Mouse (Mus musculus): ENCODE data around the gene Atp8a2. TPM values are rescaled to one million over a fixed set of nuclear protein-coding genes. Genes with fewer than 3 reads are reported as not detected.

Atp8a2 gene
- 0.25 and 0.54 TPM in 2 replicates for polyA plus RNA-seq (2015; fragmentation: Nextera tagmentation; extraction: Ambion mirVana)

DNA sequence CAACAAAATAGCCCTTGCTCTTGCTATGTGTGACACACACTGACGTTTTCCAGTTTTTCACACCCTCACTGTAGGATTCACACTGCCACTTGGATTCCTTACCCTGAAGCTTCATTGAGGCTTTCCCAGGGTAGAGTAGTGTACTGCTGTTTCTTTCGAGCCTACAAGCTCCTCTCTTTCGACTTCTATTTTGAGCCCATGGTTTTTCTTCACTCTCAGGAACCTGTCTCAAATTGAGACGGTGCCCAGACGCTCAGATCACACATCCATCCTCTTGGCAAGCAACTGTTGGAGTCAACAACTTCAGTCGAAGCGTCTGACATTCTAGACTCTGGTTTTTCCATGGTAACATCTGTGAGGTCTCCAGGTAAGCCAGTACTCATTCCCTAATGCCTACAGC is at the start of gene Atp8a2:
Atp8a2 (minus strand) TSS at position 296 of the 400 bp plus-strand sequence.
- no peak within 1 kb of the TSS for H3K4me3 ChIP-seq (ENCODE audit: low read depth, low read length)
- TF ChIP-seq CTCF (IDR thresholded peaks at IDR 0.05) (no peak), EP300 (IDR thresholded peaks at IDR 0.05) (no peak)
- no peaks in the 10 kb centered on the region for H3K36me3 ChIP-seq (ENCODE audit: insufficient read depth, low read length)
- no peak within 1 kb of the TSS for H3K27ac ChIP-seq (ENCODE audit: low read length)
- 58% methylated on average over 7 of the region's 7 CpGs for WGBS
- no peak within 1 kb of the TSS for H3K4me2 ChIP-seq (replicated peaks; ENCODE audit: low read depth, low read length)
- H3K9ac ChIP-seq (replicated peaks; ENCODE audit: low read depth) = no peak within 1 kb of the TSS
- DNase-seq (ENCODE audit: low spot score) (no peak), ATAC-seq (no peak)
- H3K4me1 ChIP-seq (ENCODE audit: insufficient read depth, low read depth, low read length) = no peaks in the 10 kb centered on the region
- H3K27me3 ChIP-seq (replicated peaks; ENCODE audit: insufficient read depth, low read length) = no peaks in the 10 kb centered on the region
- H3K9me3 ChIP-seq (ENCODE audit: low read length) = no peaks in the 10 kb centered on the region

DNA sequence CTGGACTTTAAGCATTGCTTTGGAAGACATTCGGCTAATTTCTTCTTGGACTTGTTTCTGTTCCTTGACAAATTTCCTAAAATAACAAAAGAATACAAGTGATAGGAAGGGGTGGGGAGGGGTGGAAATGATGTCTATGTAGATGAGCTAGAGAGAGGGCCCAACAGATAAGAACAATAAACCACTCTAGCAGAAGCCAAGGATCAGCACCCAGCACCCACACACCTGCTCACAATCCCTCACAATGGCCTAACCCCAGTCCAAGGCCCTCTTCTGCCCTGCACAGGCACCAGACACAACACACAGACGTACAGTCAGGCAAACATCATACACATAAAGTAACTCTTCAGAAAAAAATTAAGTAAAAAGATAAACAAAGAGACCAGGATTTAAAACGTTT is 41.6 kb upstream of the Atp8a2 start:
- TF ChIP-seq CTCF (IDR thresholded peaks at IDR 0.05) (no peak), EP300 (IDR thresholded peaks at IDR 0.05) (no peak)
- no peak overlapping the region for H3K9ac ChIP-seq (replicated peaks; ENCODE audit: low read depth)
- H3K27me3 ChIP-seq (replicated peaks; ENCODE audit: insufficient read depth, low read length) = no peaks in the 10 kb centered on the region
- no peaks in the 10 kb centered on the region for H3K4me1 ChIP-seq (ENCODE audit: insufficient read depth, low read depth, low read length)
- no peak overlapping the region for H3K4me3 ChIP-seq (ENCODE audit: low read depth, low read length)
- no peak overlapping the region for H3K27ac ChIP-seq (ENCODE audit: low read length)
- 71% methylated on average over 3 of the region's 3 CpGs for WGBS
- H3K4me2 ChIP-seq (replicated peaks; ENCODE audit: low read depth, low read length) = no peak overlapping the region
- DNase-seq (ENCODE audit: low spot score) (no peak), ATAC-seq (no peak)
- H3K36me3 ChIP-seq (ENCODE audit: insufficient read depth, low read length) = peaks cover 8% of the 10 kb centered on the region
- H3K9me3 ChIP-seq (ENCODE audit: low read length) = no peaks in the 10 kb centered on the region

DNA sequence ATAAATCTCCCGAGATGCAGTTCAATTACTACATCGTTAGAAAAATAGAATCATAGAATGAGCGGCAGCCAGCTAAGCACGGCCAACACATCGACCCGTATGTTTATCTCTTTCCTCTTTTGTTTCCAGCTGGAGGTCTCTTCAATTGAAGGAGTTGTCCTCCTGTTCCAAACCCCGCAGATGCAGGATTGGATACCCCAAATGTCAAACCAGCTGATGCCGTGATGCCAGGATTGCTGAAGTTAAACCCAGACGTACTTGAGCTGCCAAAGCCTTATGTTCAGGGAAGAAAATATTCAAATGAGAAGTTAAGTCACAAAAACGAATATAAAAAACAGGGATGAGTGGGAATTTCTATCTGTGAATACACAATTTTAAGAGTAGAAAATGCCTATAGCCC is 22.9 kb upstream of the Atp8a2 start:
- H3K9me3 ChIP-seq (ENCODE audit: low read length) = no peaks in the 10 kb centered on the region
- ATAC-seq = no peak
- TF ChIP-seq EP300 (IDR thresholded peaks at IDR 0.05) = no peak
- no peak for TF ChIP-seq CTCF (IDR thresholded peaks at IDR 0.05)
- whole genome bisulfite sequencing = 88% methylated on average over 10 of the region's 10 CpGs
- DNase-seq (ENCODE audit: low spot score) = no peak
- no peak overlapping the region for H3K9ac ChIP-seq (replicated peaks; ENCODE audit: low read depth)
- no peak overlapping the region for H3K4me3 ChIP-seq (ENCODE audit: low read depth, low read length)
- no peaks in the 10 kb centered on the region for H3K4me1 ChIP-seq (ENCODE audit: insufficient read depth, low read depth, low read length)
- peaks cover 7% of the 10 kb centered on the region; the same call in 1 of the 2 replicates for H3K36me3 ChIP-seq (ENCODE audit: insufficient read depth, low read length)
- H3K4me2 ChIP-seq (replicated peaks; ENCODE audit: low read depth, low read length) = no peak overlapping the region
- no peak overlapping the region for H3K27ac ChIP-seq (ENCODE audit: low read length)
- H3K27me3 ChIP-seq (replicated peaks; ENCODE audit: insufficient read depth, low read length) = no peaks in the 10 kb centered on the region

DNA sequence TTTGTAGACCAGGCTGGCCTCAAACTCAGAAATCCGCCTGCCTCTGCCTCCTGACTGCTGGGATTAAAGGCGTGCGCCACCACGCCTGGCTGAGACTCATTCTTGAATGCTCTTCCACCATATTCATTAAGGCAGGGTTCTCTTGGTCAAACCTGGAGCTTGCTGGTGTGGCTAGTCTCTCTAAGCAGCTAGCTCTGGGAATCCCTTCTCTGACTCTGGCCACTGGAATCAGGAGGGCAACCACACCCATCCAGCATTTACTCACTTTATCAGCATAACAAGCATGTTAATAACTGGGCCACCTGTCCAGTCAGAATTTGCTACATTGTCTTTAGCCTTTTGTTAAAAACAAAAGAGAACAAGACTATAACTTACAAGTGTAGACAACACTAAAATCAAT is 20.6 kb upstream of the Atp8a2 start:
- Histone ChIP-seq H3K9me3 (ENCODE audit: low read length) (no peaks in the 10 kb centered on the region), H3K36me3 (ENCODE audit: insufficient read depth, low read length) (peaks cover 7% of the 10 kb centered on the region; the same call in 1 of the 2 replicates), H3K27me3 (replicated peaks; ENCODE audit: insufficient read depth, low read length) (no peaks in the 10 kb centered on the region), H3K9ac (replicated peaks; ENCODE audit: low read depth) (no peak overlapping the region), H3K4me2 (replicated peaks; ENCODE audit: low read depth, low read length) (no peak overlapping the region), H3K4me1 (ENCODE audit: insufficient read depth, low read depth, low read length) (no peaks in the 10 kb centered on the region), H3K27ac (ENCODE audit: low read length) (no peak overlapping the region), H3K4me3 (ENCODE audit: low read depth, low read length) (no peak overlapping the region)
- DNase-seq (ENCODE audit: low spot score) (no peak), ATAC-seq (no peak)
- no peak for TF ChIP-seq CTCF (IDR thresholded peaks at IDR 0.05)
- TF ChIP-seq EP300 (IDR thresholded peaks at IDR 0.05) = no peak
- 98% methylated on average over 4 of the region's 4 CpGs for WGBS

DNA sequence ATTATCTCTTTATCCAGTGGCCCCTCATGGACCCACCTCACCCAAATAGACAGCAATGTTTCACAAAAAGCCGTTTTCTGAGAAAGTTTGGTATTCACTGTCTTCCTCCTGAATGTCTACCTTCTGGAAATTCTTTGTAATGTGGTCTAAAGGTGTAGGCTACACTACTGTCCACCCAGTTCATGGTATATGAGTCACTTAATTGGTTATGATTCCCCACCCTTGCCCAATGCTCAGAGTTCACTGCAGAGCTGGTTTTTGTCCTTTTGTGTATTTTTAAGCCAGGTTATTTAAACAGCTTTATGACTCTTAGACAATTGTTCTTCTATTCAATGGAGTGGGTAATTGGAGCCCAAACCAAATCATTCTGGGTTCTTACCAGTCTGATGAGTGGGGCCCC is 19.1 kb upstream of the Atp8a2 start:
- 98% methylated on average over 1 of the region's 1 CpGs for WGBS
- DNase-seq (ENCODE audit: low spot score) = no peak

DNA sequence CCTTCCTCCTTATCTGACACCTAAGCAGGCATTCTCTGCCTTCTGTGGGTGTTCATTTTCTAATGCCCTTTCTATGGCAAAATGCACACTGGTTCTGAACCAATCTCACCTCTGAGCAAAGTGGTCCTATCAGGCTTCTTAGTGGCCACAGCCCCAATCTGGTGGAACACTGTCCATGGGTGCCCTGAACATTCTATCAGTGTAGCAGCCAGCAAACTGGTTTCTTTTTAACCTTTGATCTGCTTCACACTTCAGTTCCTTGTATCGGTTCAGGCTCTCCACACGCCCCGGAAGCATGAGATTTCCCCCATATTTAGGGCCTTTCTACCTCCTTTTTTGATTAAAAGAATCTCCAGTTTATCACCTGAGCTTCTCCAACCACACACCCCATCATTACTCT is 18.0 kb upstream of the Atp8a2 start:
- Histone ChIP-seq H3K36me3 (ENCODE audit: insufficient read depth, low read length) (peaks cover 7% of the 10 kb centered on the region; the same call in 1 of the 2 replicates), H3K27me3 (replicated peaks; ENCODE audit: insufficient read depth, low read length) (no peaks in the 10 kb centered on the region), H3K9ac (replicated peaks; ENCODE audit: low read depth) (no peak overlapping the region), H3K27ac (ENCODE audit: low read length) (no peak overlapping the region), H3K4me2 (replicated peaks; ENCODE audit: low read depth, low read length) (no peak overlapping the region), H3K9me3 (ENCODE audit: low read length) (no peaks in the 10 kb centered on the region), H3K4me3 (ENCODE audit: low read depth, low read length) (no peak overlapping the region), H3K4me1 (ENCODE audit: insufficient read depth, low read depth, low read length) (no peaks in the 10 kb centered on the region)
- no peak for TF ChIP-seq EP300 (IDR thresholded peaks at IDR 0.05)
- TF ChIP-seq CTCF (IDR thresholded peaks at IDR 0.05) = no peak
- ATAC-seq (no peak), DNase-seq (ENCODE audit: low spot score) (no peak)
- 92% methylated on average over 3 of the region's 3 CpGs for WGBS

More for the DNA sequence above, 19.1 kb upstream of the Atp8a2 start:
- no peaks in the 10 kb centered on the region for H3K27me3 ChIP-seq (replicated peaks; ENCODE audit: insufficient read depth, low read length)
- no peak overlapping the region for H3K27ac ChIP-seq (ENCODE audit: low read length)
- TF ChIP-seq EP300 (IDR thresholded peaks at IDR 0.05) (no peak), CTCF (IDR thresholded peaks at IDR 0.05) (no peak)
- ATAC-seq = no peak
- H3K9ac ChIP-seq (replicated peaks; ENCODE audit: low read depth) = no peak overlapping the region
- no peak overlapping the region for H3K4me3 ChIP-seq (ENCODE audit: low read depth, low read length)
- H3K9me3 ChIP-seq (ENCODE audit: low read length) = no peaks in the 10 kb centered on the region
- H3K4me2 ChIP-seq (replicated peaks; ENCODE audit: low read depth, low read length) = no peak overlapping the region
- H3K4me1 ChIP-seq (ENCODE audit: insufficient read depth, low read depth, low read length) = no peaks in the 10 kb centered on the region
- peaks cover 7% of the 10 kb centered on the region; the same call in 1 of the 2 replicates for H3K36me3 ChIP-seq (ENCODE audit: insufficient read depth, low read length)

DNA sequence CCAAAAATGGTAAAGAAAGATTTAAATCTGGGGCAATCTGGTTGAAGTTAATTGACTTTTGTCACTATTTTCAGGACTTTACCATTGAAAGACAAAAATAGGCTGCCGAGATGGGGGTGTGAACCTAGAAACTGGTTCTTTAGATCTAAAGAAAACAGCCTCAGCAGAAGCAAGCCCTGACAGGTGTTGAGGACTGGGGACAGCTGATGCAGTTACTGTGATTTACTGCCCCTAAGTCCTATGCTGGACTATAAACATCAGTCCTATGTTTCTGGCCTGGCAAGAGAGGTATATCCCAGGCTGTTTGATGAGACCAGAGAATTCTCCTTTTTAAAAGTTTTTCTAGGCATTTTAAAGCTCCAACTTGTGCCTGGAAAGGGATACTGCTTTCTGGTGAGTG is 17.1 kb upstream of the Atp8a2 start:
- no peak overlapping the region for H3K4me2 ChIP-seq (replicated peaks; ENCODE audit: low read depth, low read length)
- no peak overlapping the region for H3K4me3 ChIP-seq (ENCODE audit: low read depth, low read length)
- no peak overlapping the region for H3K9ac ChIP-seq (replicated peaks; ENCODE audit: low read depth)
- H3K27me3 ChIP-seq (replicated peaks; ENCODE audit: insufficient read depth, low read length) = no peaks in the 10 kb centered on the region
- DNase-seq (ENCODE audit: low spot score) (no peak), ATAC-seq (no peak)
- 40% methylated on average over 1 of the region's 1 CpGs for WGBS
- no peaks in the 10 kb centered on the region for H3K9me3 ChIP-seq (ENCODE audit: low read length)
- H3K4me1 ChIP-seq (ENCODE audit: insufficient read depth, low read depth, low read length) = no peaks in the 10 kb centered on the region
- H3K36me3 ChIP-seq (ENCODE audit: insufficient read depth, low read length) = peaks cover 7% of the 10 kb centered on the region; the same call in 1 of the 2 replicates
- no peak overlapping the region for H3K27ac ChIP-seq (ENCODE audit: low read length)
- TF ChIP-seq CTCF (IDR thresholded peaks at IDR 0.05) = no peak
- TF ChIP-seq EP300 (IDR thresholded peaks at IDR 0.05) = no peak

Measured in lung, postnatal 0 days (tissue).